Mouse (Mus musculus): ENCODE data around the gene Fgf5. TPM values are rescaled to one million over a fixed set of nuclear protein-coding genes. Genes with fewer than 3 reads are reported as not detected.

Gene Fgf5
- polyA plus RNA-seq, 1 experiment from 2014 or later, result 0.33 TPM

GRCm38 (mm10) chr5:98293049-98293715, 39.2 kb downstream of the Fgf5 start:
- no peak overlapping the region for H3K4me2 ChIP-seq (replicated peaks; ENCODE audit: low read depth, low read length)
- H3K9me3 ChIP-seq (ENCODE audit: low read length), result no peaks in the 10 kb centered on the region
- 3% methylated on average over 11 of the region's 12 CpGs for WGBS
- peaks cover 11% of the 10 kb centered on the region; the same call in 1 of the 2 replicates for H3K27me3 ChIP-seq (replicated peaks; ENCODE audit: insufficient read depth, low read length)
- H3K27ac ChIP-seq (ENCODE audit: low read length), result no peak overlapping the region
- no peak for TF ChIP-seq CTCF (IDR thresholded peaks at IDR 0.05)
- TF ChIP-seq EP300 (IDR thresholded peaks at IDR 0.05), result no peak
- no peaks in the 10 kb centered on the region for H3K36me3 ChIP-seq (ENCODE audit: insufficient read depth, low read length)
- no peak overlapping the region for H3K9ac ChIP-seq (replicated peaks; ENCODE audit: low read depth)
- DNase-seq (ENCODE audit: low spot score), result no peak
- H3K4me3 ChIP-seq (ENCODE audit: low read depth, low read length), result no peak overlapping the region
- ATAC-seq, result no peak
- no peaks in the 10 kb centered on the region for H3K4me1 ChIP-seq (ENCODE audit: insufficient read depth, low read depth, low read length)

GRCm38 (mm10) chr5:98300079-98300478, 46.1 kb downstream of the Fgf5 start:
- TF ChIP-seq CTCF (IDR thresholded peaks at IDR 0.05) (no peak), EP300 (IDR thresholded peaks at IDR 0.05) (no peak)
- H3K4me3 ChIP-seq (ENCODE audit: low read depth, low read length), result no peak overlapping the region
- H3K4me1 ChIP-seq (ENCODE audit: insufficient read depth, low read depth, low read length), result no peaks in the 10 kb centered on the region
- H3K4me2 ChIP-seq (replicated peaks; ENCODE audit: low read depth, low read length), result no peak overlapping the region
- DNase-seq (ENCODE audit: low spot score), result no peak
- no peaks in the 10 kb centered on the region for H3K27me3 ChIP-seq (replicated peaks; ENCODE audit: insufficient read depth, low read length)
- H3K9me3 ChIP-seq (ENCODE audit: low read length), result no peaks in the 10 kb centered on the region
- 68% methylated on average over 4 of the region's 4 CpGs for WGBS
- no peaks in the 10 kb centered on the region for H3K36me3 ChIP-seq (ENCODE audit: insufficient read depth, low read length)
- H3K27ac ChIP-seq (ENCODE audit: low read length), result no peak overlapping the region
- no peak for ATAC-seq
- H3K9ac ChIP-seq (replicated peaks; ENCODE audit: low read depth), result no peak overlapping the region

- H3K9me3 ChIP-seq (ENCODE audit: low read length), result no peaks in the 10 kb centered on the region
- no peaks in the 10 kb centered on the region for H3K4me1 ChIP-seq (ENCODE audit: insufficient read depth, low read depth, low read length)
- DNase-seq (ENCODE audit: low spot score) (no peak), ATAC-seq (no peak)
- no peak overlapping the region for H3K4me3 ChIP-seq (ENCODE audit: low read depth, low read length)
- TF ChIP-seq EP300 (IDR thresholded peaks at IDR 0.05) (no peak), CTCF (IDR thresholded peaks at IDR 0.05) (no peak)
- H3K27me3 ChIP-seq (replicated peaks; ENCODE audit: insufficient read depth, low read length), result no peaks in the 10 kb centered on the region
- H3K4me2 ChIP-seq (replicated peaks; ENCODE audit: low read depth, low read length), result no peak overlapping the region
- H3K36me3 ChIP-seq (ENCODE audit: insufficient read depth, low read length), result no peaks in the 10 kb centered on the region
- H3K27ac ChIP-seq (ENCODE audit: low read length), result no peak overlapping the region
- no peak overlapping the region for H3K9ac ChIP-seq (replicated peaks; ENCODE audit: low read depth)
- WGBS, result 53% methylated on average over 4 of the region's 4 CpGs
Observed at GRCm38 (mm10) chr5:98305673-98306072, 51.7 kb downstream of the Fgf5 start.

- H3K27ac ChIP-seq (ENCODE audit: low read length), result no peak overlapping the region
- no peaks in the 10 kb centered on the region for H3K9me3 ChIP-seq (ENCODE audit: low read length)
- no peaks in the 10 kb centered on the region for H3K36me3 ChIP-seq (ENCODE audit: insufficient read depth, low read length)
- no peaks in the 10 kb centered on the region for H3K4me1 ChIP-seq (ENCODE audit: insufficient read depth, low read depth, low read length)
- 38% methylated on average over 9 of the region's 9 CpGs for WGBS
- H3K4me2 ChIP-seq (replicated peaks; ENCODE audit: low read depth, low read length), result no peak overlapping the region
- no peak overlapping the region for H3K4me3 ChIP-seq (ENCODE audit: low read depth, low read length)
- no peak for TF ChIP-seq CTCF (IDR thresholded peaks at IDR 0.05)
- no peak for TF ChIP-seq EP300 (IDR thresholded peaks at IDR 0.05)
- DNase-seq (ENCODE audit: low spot score), result no peak
- no peak overlapping the region for H3K9ac ChIP-seq (replicated peaks; ENCODE audit: low read depth)
- ATAC-seq, result no peak
- H3K27me3 ChIP-seq (replicated peaks; ENCODE audit: insufficient read depth, low read length), result no peaks in the 10 kb centered on the region
Observed at GRCm38 (mm10) chr5:98306528-98306927, 52.5 kb downstream of the Fgf5 start.

GRCm38 (mm10) chr5:98326625-98327024, 72.6 kb downstream of the Fgf5 start:
- TF ChIP-seq EP300 (IDR thresholded peaks at IDR 0.05) (peak; percentile 61; the same call in 1 of the 2 replicates), CTCF (IDR thresholded peaks at IDR 0.05) (no peak)
- WGBS, result 55% methylated on average over 2 of the region's 2 CpGs
- Histone ChIP-seq H3K4me3 (ENCODE audit: low read depth, low read length) (no peak overlapping the region), H3K36me3 (ENCODE audit: insufficient read depth, low read length) (no peaks in the 10 kb centered on the region), H3K27ac (ENCODE audit: low read length) (no peak overlapping the region), H3K4me2 (replicated peaks; ENCODE audit: low read depth, low read length) (no peak overlapping the region), H3K9ac (replicated peaks; ENCODE audit: low read depth) (no peak overlapping the region), H3K9me3 (ENCODE audit: low read length) (no peaks in the 10 kb centered on the region), H3K4me1 (ENCODE audit: insufficient read depth, low read depth, low read length) (no peaks in the 10 kb centered on the region; the same call in 1 of the 2 replicates), H3K27me3 (replicated peaks; ENCODE audit: insufficient read depth, low read length) (no peaks in the 10 kb centered on the region)
- peak; percentile 82 for DNase-seq (ENCODE audit: low spot score)
- ATAC-seq, result peak; percentile 31; the same call in 1 of the 2 replicates

Other genes starting within 250 kb of the Fgf5 start
- 30.7 and 39.2 TPM in 2 replicates for gene Antxr2, start 223.1 kb upstream of the Fgf5 start, polyA plus RNA-seq (2015; fragmentation: Nextera tagmentation; extraction: Ambion mirVana)
- 0.99 and 2.3 TPM in 2 replicates for gene Prdm8, start 87.0 kb upstream of the Fgf5 start, polyA plus RNA-seq (2015; fragmentation: Nextera tagmentation; extraction: Ambion mirVana)
- 10.9 and 11.3 TPM in 2 replicates for gene Cfap299, start 75.1 kb downstream of the Fgf5 start, polyA plus RNA-seq (2015; fragmentation: Nextera tagmentation; extraction: Ambion mirVana)